Mouse (Mus musculus): Measurements from ENCODE around the gene Draxin. TPM values are rescaled to one million over a fixed set of nuclear protein-coding genes. Genes with fewer than 3 reads are reported as not detected.

Gene Draxin
- total and polyA plus RNA-seq, 3 experiments: 0.04 TPM; not detected in 2

- Histone ChIP-seq H3K4me2 (ENCODE audit: insufficient read depth, low read depth, poor library complexity, severe bottlenecking) (no peak overlapping the region), H3K9ac (ENCODE audit: insufficient read depth, low read depth) (no peak overlapping the region), H3K4me1 (ENCODE audit: control insufficient read depth in 1 of 2, insufficient read depth in 2 of 2) (peaks cover 0 to 2% of the 10 kb centered on the region in 2 experiments; a peak in 1 of 4 replicates), H3K27ac (ENCODE audit: insufficient read depth, low read depth) (no peak overlapping the region), H3K4me3 (replicated peaks in 1 of 3; ENCODE audit: low read depth in 2 of 3, low read length in 2 of 3, poor library complexity in 1 of 3) (no peak overlapping the region), H3K27me3 (replicated peaks) (peaks cover 78% of the 10 kb centered on the region), H3K36me3 (replicated peaks in 1 of 2; ENCODE audit: control insufficient read depth in 1 of 2, insufficient read depth in 1 of 2, low read length in 1 of 2) (no peaks in the 10 kb centered on the region), H3K79me2 (replicated peaks; ENCODE audit: control insufficient read depth, extremely low read depth, insufficient read depth, poor library complexity, severe bottlenecking) (no peaks in the 10 kb centered on the region), H3K9me3 (replicated peaks; ENCODE audit: low read length) (no peaks in the 10 kb centered on the region)
- no peak for TF ChIP-seq MAZ (IDR thresholded peaks at IDR 0.05; ENCODE audit: low read depth, low read length)
- TF ChIP-seq RCOR1 (conservative IDR thresholded peaks at IDR 0.05; ENCODE audit: low read depth, low read length): no peak
- no peak for TF ChIP-seq JUN (IDR thresholded peaks at IDR 0.05; ENCODE audit: insufficient read depth, low read depth, low read length)
- TF ChIP-seq TBP (conservative IDR thresholded peaks at IDR 0.05; ENCODE audit: low read depth, low read length): no peak
- no peak for TF ChIP-seq CTCF (conservative IDR thresholded peaks at IDR 0.05 in 1 of 2, IDR thresholded peaks at IDR 0.05 in 1 of 2; ENCODE audit: low read depth in 2 of 2, low read length in 2 of 2)
- TF ChIP-seq MAX (IDR thresholded peaks at IDR 0.05; ENCODE audit: low read length): no peak
- no peak for TF ChIP-seq ELF1 (IDR thresholded peaks at IDR 0.05; ENCODE audit: low read depth, low read length)
- in situ Hi-C loops (cut with MboI; ENCODE audit: low pct_ligation_motif_present, low pct_unique_long_range_greater_than_20kb, low sequenced_read_pairs) (loop anchor here (25.0 kb wide), 1 partner anchor 443 kb away; the partner anchor contains the start of gene Masp2), dilution Hi-C loops (cut with MboI; ENCODE audit: extremely low pct_ligation_motif_present, extremely low pct_unique_long_range_greater_than_20kb, low sequenced_read_pairs) (no loop called here)
- DNase-seq (ENCODE audit: extremely low read depth): no peak
Measured at GRCm38 (mm10) chr4:148169586-148169985, 39.1 kb upstream of the Draxin start.

GRCm38 (mm10) chr4:148168287-148168686 is 37.8 kb upstream of the Draxin start:
- no peaks in the 10 kb centered on the region for H3K36me3 ChIP-seq (replicated peaks in 1 of 2; ENCODE audit: control insufficient read depth in 1 of 2, insufficient read depth in 1 of 2, low read length in 1 of 2)
- no peaks in the 10 kb centered on the region for H3K79me2 ChIP-seq (replicated peaks; ENCODE audit: control insufficient read depth, extremely low read depth, insufficient read depth, poor library complexity, severe bottlenecking)
- no peak for TF ChIP-seq RCOR1 (conservative IDR thresholded peaks at IDR 0.05; ENCODE audit: low read depth, low read length)
- TF ChIP-seq MAFK (IDR thresholded peaks at IDR 0.05; ENCODE audit: insufficient replicate concordance, low read length): peak; percentile 79
- TF ChIP-seq MAX (IDR thresholded peaks at IDR 0.05; ENCODE audit: low read length): peak; percentile 89
- no peak for TF ChIP-seq SIN3A (IDR thresholded peaks at IDR 0.05; ENCODE audit: low read length)
- TF ChIP-seq SMC3 (IDR thresholded peaks at IDR 0.05; ENCODE audit: low read depth, low read length): peak; percentile 56
- peak; percentile 62; the same call in 1 of the 2 replicates for TF ChIP-seq MYC (IDR thresholded peaks at IDR 0.05; ENCODE audit: low read depth, low read length)
- no peak for TF ChIP-seq ZC3H11A (IDR thresholded peaks at IDR 0.05; ENCODE audit: low read depth, low read length)
- TF ChIP-seq CTCF (conservative IDR thresholded peaks at IDR 0.05 in 1 of 2, IDR thresholded peaks at IDR 0.05 in 1 of 2; ENCODE audit: low read depth in 2 of 2, low read length in 2 of 2): peak; percentile 73 to 80; a peak in 3 of 4 replicates
- no peak for TF ChIP-seq CHD2 (IDR thresholded peaks at IDR 0.05; ENCODE audit: low read length)
- no peak for TF ChIP-seq JUN (IDR thresholded peaks at IDR 0.05; ENCODE audit: insufficient read depth, low read depth, low read length)
- peak; percentile 52 for TF ChIP-seq RAD21 (IDR thresholded peaks at IDR 0.05; ENCODE audit: low read depth, low read length)
- TF ChIP-seq NELFE (IDR thresholded peaks at IDR 0.05; ENCODE audit: low read depth, low read length): peak; percentile 37; the same call in 1 of the 2 replicates
- no peak overlapping the region for H3K4me3 ChIP-seq (replicated peaks in 1 of 3; ENCODE audit: low read depth in 2 of 3, low read length in 2 of 3, poor library complexity in 1 of 3)
- H3K4me2 ChIP-seq (ENCODE audit: insufficient read depth, low read depth, poor library complexity, severe bottlenecking): no peak overlapping the region
- dilution Hi-C loops (cut with MboI; ENCODE audit: extremely low pct_ligation_motif_present, extremely low pct_unique_long_range_greater_than_20kb, low sequenced_read_pairs): no loop called here
- H3K9me3 ChIP-seq (replicated peaks; ENCODE audit: low read length): no peaks in the 10 kb centered on the region
- peaks cover 2 to 4% of the 10 kb centered on the region in 2 experiments; a peak in 2 of 4 replicates for H3K4me1 ChIP-seq (ENCODE audit: control insufficient read depth in 1 of 2, insufficient read depth in 2 of 2)
- H3K9ac ChIP-seq (ENCODE audit: insufficient read depth, low read depth): no peak overlapping the region
- no peak overlapping the region for H3K27ac ChIP-seq (ENCODE audit: insufficient read depth, low read depth)
- H3K27me3 ChIP-seq (replicated peaks): peaks cover 77% of the 10 kb centered on the region
- peak; percentile 73 for DNase-seq (ENCODE audit: extremely low read depth)
- in situ Hi-C loops (cut with MboI; ENCODE audit: low pct_ligation_motif_present, low pct_unique_long_range_greater_than_20kb, low sequenced_read_pairs): loop anchor here (25.0 kb wide), 1 partner anchor 444 kb away; the partner anchor contains the start of gene Masp2
